Mouse (Mus musculus): Measurements from ENCODE around the gene Uchl1. TPM values are rescaled to one million over a fixed set of nuclear protein-coding genes. Genes with fewer than 3 reads are reported as not detected.
A peak's percentile ranks its signal among the peaks of the same experiment; 100 is the strongest.

The Uchl1 gene
- polyA plus RNA-seq, 2 experiments = 1.1 to 1.5 TPM

- no peak overlapping the region for H3K27ac ChIP-seq
- H3K4me3 ChIP-seq (ENCODE audit: insufficient read depth in 1 of 2, low read depth in 2 of 2, low read length in 2 of 2) = no peak overlapping the region
- 60% methylated on average over 21 of the region's 21 CpGs for WGBS (ENCODE audit: insufficient replicate concordance)
- no peak overlapping the region for H3K4me2 ChIP-seq (ENCODE audit: low read depth)
- no peak for DNase-seq (ENCODE audit: low read depth in 3 of 3, low spot score in 3 of 3)
- TF ChIP-seq EP300 (IDR thresholded peaks at IDR 0.05; ENCODE audit: low read depth) = no peak
- 0 out of 2 replicates have a peak, but pooled peaks have one; percentile 2 for TF ChIP-seq CTCF (IDR thresholded peaks at IDR 0.05; ENCODE audit: low read depth)
- no peak for ATAC-seq (ENCODE audit: insufficient read depth)
- no peaks in the 10 kb centered on the region for H3K9me3 ChIP-seq (ENCODE audit: control insufficient read depth, low read length)
- no peaks in the 10 kb centered on the region for H3K36me3 ChIP-seq (replicated peaks; ENCODE audit: control insufficient read depth, insufficient read depth, low read depth)
- H3K9ac ChIP-seq (replicated peaks) = no peak overlapping the region
- H3K27me3 ChIP-seq (ENCODE audit: control insufficient read depth, insufficient read depth, low read length) = peaks cover 30% of the 10 kb centered on the region
- H3K4me1 ChIP-seq (replicated peaks; ENCODE audit: control insufficient read depth in 2 of 2, insufficient read depth in 2 of 2, low read length in 1 of 2) = no peaks in the 10 kb centered on the region
Observed at GRCm38 (mm10) chr5:66677411-66678345, 1.8 kb downstream of the Uchl1 start.

- H3K27me3 ChIP-seq (ENCODE audit: control insufficient read depth, insufficient read depth, low read length) = peaks cover 30% of the 10 kb centered on the region
- 58% methylated on average over 10 of the region's 10 CpGs for WGBS (ENCODE audit: insufficient replicate concordance)
- DNase-seq (ENCODE audit: low read depth in 3 of 3, low spot score in 3 of 3) = no peak
- H3K27ac ChIP-seq = no peak overlapping the region
- TF ChIP-seq CTCF (IDR thresholded peaks at IDR 0.05; ENCODE audit: low read depth) (no peak), EP300 (IDR thresholded peaks at IDR 0.05; ENCODE audit: low read depth) (no peak)
- no peak overlapping the region for H3K9ac ChIP-seq (replicated peaks)
- no peak for ATAC-seq (ENCODE audit: insufficient read depth)
- H3K9me3 ChIP-seq (ENCODE audit: control insufficient read depth, low read length) = no peaks in the 10 kb centered on the region
- H3K4me3 ChIP-seq (ENCODE audit: insufficient read depth in 1 of 2, low read depth in 2 of 2, low read length in 2 of 2) = no peak overlapping the region
- H3K36me3 ChIP-seq (replicated peaks; ENCODE audit: control insufficient read depth, insufficient read depth, low read depth) = no peaks in the 10 kb centered on the region
- H3K4me1 ChIP-seq (replicated peaks; ENCODE audit: control insufficient read depth in 2 of 2, insufficient read depth in 2 of 2, low read length in 1 of 2) = no peaks in the 10 kb centered on the region
- H3K4me2 ChIP-seq (ENCODE audit: low read depth) = no peak overlapping the region
Observed at GRCm38 (mm10) chr5:66679222-66679621, 3.3 kb downstream of the Uchl1 start.

- ATAC-seq (ENCODE audit: insufficient read depth) = no peak
- no peak overlapping the region for H3K27ac ChIP-seq
- no peaks in the 10 kb centered on the region for H3K9me3 ChIP-seq (ENCODE audit: control insufficient read depth, low read length)
- no peaks in the 10 kb centered on the region for H3K4me1 ChIP-seq (replicated peaks; ENCODE audit: control insufficient read depth in 2 of 2, insufficient read depth in 2 of 2, low read length in 1 of 2)
- H3K4me3 ChIP-seq (ENCODE audit: insufficient read depth in 1 of 2, low read depth in 2 of 2, low read length in 2 of 2) = no peak overlapping the region
- no peaks in the 10 kb centered on the region for H3K36me3 ChIP-seq (replicated peaks; ENCODE audit: control insufficient read depth, insufficient read depth, low read depth)
- H3K4me2 ChIP-seq (ENCODE audit: low read depth) = no peak overlapping the region
- 51% methylated on average over 2 of the region's 2 CpGs for WGBS (ENCODE audit: insufficient replicate concordance)
- no peaks in the 10 kb centered on the region for H3K27me3 ChIP-seq (ENCODE audit: control insufficient read depth, insufficient read depth, low read length)
- TF ChIP-seq CTCF (IDR thresholded peaks at IDR 0.05; ENCODE audit: low read depth) (no peak), EP300 (IDR thresholded peaks at IDR 0.05; ENCODE audit: low read depth) (no peak)
- H3K9ac ChIP-seq (replicated peaks) = no peak overlapping the region
- no peak for DNase-seq (ENCODE audit: low read depth in 3 of 3, low spot score in 3 of 3)
Observed at GRCm38 (mm10) chr5:66685930-66686329, 10.0 kb downstream of the Uchl1 start.

GRCm38 (mm10) chr5:66686863-66687262 is 11.0 kb downstream of the Uchl1 start:
- DNase-seq (ENCODE audit: low read depth in 3 of 3, low spot score in 3 of 3) = no peak
- TF ChIP-seq CTCF (IDR thresholded peaks at IDR 0.05; ENCODE audit: low read depth) (peak; percentile 34), EP300 (IDR thresholded peaks at IDR 0.05; ENCODE audit: low read depth) (no peak)
- Histone ChIP-seq H3K9ac (replicated peaks) (no peak overlapping the region), H3K4me2 (ENCODE audit: low read depth) (no peak overlapping the region), H3K27ac (no peak overlapping the region), H3K27me3 (ENCODE audit: control insufficient read depth, insufficient read depth, low read length) (no peaks in the 10 kb centered on the region), H3K36me3 (replicated peaks; ENCODE audit: control insufficient read depth, insufficient read depth, low read depth) (no peaks in the 10 kb centered on the region), H3K4me3 (ENCODE audit: insufficient read depth in 1 of 2, low read depth in 2 of 2, low read length in 2 of 2) (no peak overlapping the region), H3K4me1 (replicated peaks; ENCODE audit: control insufficient read depth in 2 of 2, insufficient read depth in 2 of 2, low read length in 1 of 2) (no peaks in the 10 kb centered on the region), H3K9me3 (ENCODE audit: control insufficient read depth, low read length) (no peaks in the 10 kb centered on the region)
- 69% methylated on average over 13 of the region's 13 CpGs for WGBS (ENCODE audit: insufficient replicate concordance)
- no peak for ATAC-seq (ENCODE audit: insufficient read depth)

GRCm38 (mm10) chr5:66687737-66688136 is 11.8 kb downstream of the Uchl1 start:
- no peak overlapping the region for H3K27ac ChIP-seq
- no peaks in the 10 kb centered on the region for H3K36me3 ChIP-seq (replicated peaks; ENCODE audit: control insufficient read depth, insufficient read depth, low read depth)
- no peak overlapping the region for H3K4me3 ChIP-seq (ENCODE audit: insufficient read depth in 1 of 2, low read depth in 2 of 2, low read length in 2 of 2)
- H3K9me3 ChIP-seq (ENCODE audit: control insufficient read depth, low read length) = no peaks in the 10 kb centered on the region
- no peaks in the 10 kb centered on the region for H3K27me3 ChIP-seq (ENCODE audit: control insufficient read depth, insufficient read depth, low read length)
- no peaks in the 10 kb centered on the region for H3K4me1 ChIP-seq (replicated peaks; ENCODE audit: control insufficient read depth in 2 of 2, insufficient read depth in 2 of 2, low read length in 1 of 2)
- WGBS (ENCODE audit: insufficient replicate concordance) = 61% methylated on average over 9 of the region's 9 CpGs
- TF ChIP-seq CTCF (IDR thresholded peaks at IDR 0.05; ENCODE audit: low read depth) = no peak
- ATAC-seq (ENCODE audit: insufficient read depth) (no peak), DNase-seq (ENCODE audit: low read depth in 3 of 3, low spot score in 3 of 3) (no peak)
- no peak overlapping the region for H3K4me2 ChIP-seq (ENCODE audit: low read depth)
- no peak overlapping the region for H3K9ac ChIP-seq (replicated peaks)
